Mouse (Mus musculus) CH12.LX (cell line): ENCODE results near the gene B3gnt7.

Source experiments
- CHD2 ChIP-seq: IDR thresholded peaks from 2 replicates; pipeline ENCODE4 v1.6.1; 2011; ENCODE audit warnings: low read length, improper control_type of control experiment
- CTCF ChIP-seq, 2 experiments: IDR thresholded peaks in 1 of 2; conservative IDR thresholded peaks in 1 of 2; 2 replicates each; pipeline ENCODE4 v1.5.1; 2011 to 2012; ENCODE audit warnings: low read depth in 2 of 2, low read length in 2 of 2, improper control_type of control experiment in 1 of 2, inconsistent platforms in 1 of 2, mild to moderate bottlenecking in 1 of 2, moderate library complexity in 1 of 2
- E2F4 ChIP-seq: IDR thresholded peaks from 2 replicates; pipeline ENCODE4 v1.6.1; 2011; ENCODE audit warnings: low read depth, low read length, improper control_type of control experiment; ENCODE audit not compliant: insufficient replicate concordance
- ELF1 ChIP-seq: IDR thresholded peaks from 2 replicates; pipeline ENCODE4 v1.6.1; 2014; ENCODE audit warnings: low read depth, mild to moderate bottlenecking, inconsistent platforms, low read length, improper control_type of control experiment
- EP300 ChIP-seq: IDR thresholded peaks from 2 replicates; pipeline ENCODE4 v1.6.1; 2011; ENCODE audit warnings: low read length, improper control_type of control experiment
- HCFC1 ChIP-seq: IDR thresholded peaks from 2 replicates; pipeline ENCODE4 v1.6.1; 2012; ENCODE audit warnings: low read depth, mild to moderate bottlenecking, inconsistent platforms, low read length, improper control_type of control experiment
- MAX ChIP-seq: IDR thresholded peaks from 2 replicates; pipeline ENCODE4 v1.6.1; 2011; ENCODE audit warnings: low read length, improper control_type of control experiment
- MEF2A ChIP-seq: IDR thresholded peaks from 2 replicates; pipeline ENCODE4 v1.6.1; 2014; ENCODE audit warnings: low read depth, mild to moderate bottlenecking, inconsistent platforms, low read length, improper control_type of control experiment, borderline replicate concordance
- POLR2A ChIP-seq: IDR thresholded peaks from 2 replicates; pipeline ENCODE4 v1.6.1; 2011; ENCODE audit warnings: low read depth, mild to moderate bottlenecking, improper control_type of control experiment, low read length
- RCOR1 ChIP-seq: conservative IDR thresholded peaks from 2 replicates; pipeline ENCODE4 v1.6.1; 2012; ENCODE audit warnings: low read depth, mild to moderate bottlenecking, inconsistent platforms, low read length, improper control_type of control experiment
- ZC3H11A ChIP-seq: IDR thresholded peaks from 2 replicates; pipeline ENCODE4 v1.6.1; 2012; ENCODE audit warnings: low read depth, mild to moderate bottlenecking, inconsistent platforms, low read length, improper control_type of control experiment

GRCm38 (mm10) chr1:86348083-86348482, 45.5 kb downstream of the B3gnt7 start:
- TF ChIP-seq ELF1 (no peak), E2F4 (no peak), MAX (no peak), ZC3H11A (no peak), CHD2 (no peak; the same call in 1 of the 2 replicates), HCFC1 (no peak), CTCF (conservative IDR thresholded peaks at IDR 0.05 in 1 of 2, IDR thresholded peaks at IDR 0.05 in 1 of 2; ENCODE audit: low read depth in 2 of 2, low read length in 2 of 2) (no peak), POLR2A (no peak), EP300 (no peak), RCOR1 (no peak), MEF2A (no peak)
